Mouse (Mus musculus) midbrain, postnatal 0 days (tissue): ENCODE measurements around the gene Fbxo34. TPM values are rescaled to one million over a fixed set of nuclear protein-coding genes. Genes with fewer than 3 reads are reported as not detected.
A peak's percentile ranks its signal among the peaks of the same experiment; 100 is the strongest.

Experiments used
- ATAC-seq: fragments of 200-750 bp; cut with Nextera tagmentation; 2 replicates; pipeline ENCODE4 v1.8.0; 2017; ENCODE audit warnings: moderate number of reproducible peaks, mild to moderate bottlenecking, moderate TSS enrichment, moderate library complexity; ENCODE audit not compliant: low FRiP score
- DNase-seq: peaks from one replicate; pipeline ENCODE4 v3.0.0-alpha.2; 2015; ENCODE audit warnings: low spot score
- H3K27ac ChIP-seq: fragments of 300-500 bp; sonication (generic); 2 replicates; pipeline ENCODE4 v1.5.1; 2014; ENCODE audit warnings: low read depth, mild to moderate bottlenecking, low read length, mixed read lengths
- H3K27me3 ChIP-seq: fragments of 300-500 bp; sonication (generic); 2 replicates; pipeline ENCODE4 v1.6.1; 2014; ENCODE audit warnings: low read length, control low read depth, mixed read lengths; ENCODE audit not compliant: insufficient read depth
- H3K36me3 ChIP-seq: fragments of 300-500 bp; sonication (generic); 2 replicates; pipeline ENCODE4 v1.6.1; 2014; ENCODE audit warnings: low read length, control low read depth, mixed read lengths; ENCODE audit not compliant: insufficient read depth
- H3K4me1 ChIP-seq: fragments of 300-500 bp; sonication (generic); 2 replicates; pipeline ENCODE4 v1.6.1; 2014; ENCODE audit warnings: mild to moderate bottlenecking, control low read depth, antibody characterized with exemption, low read length, mixed read lengths; ENCODE audit not compliant: insufficient read depth
- H3K4me2 ChIP-seq: fragments of 300-500 bp; sonication (generic); 2 replicates; pipeline ENCODE4 v1.6.1; 2014; ENCODE audit warnings: low read depth, mild to moderate bottlenecking, low read length, mixed read lengths; ENCODE audit not compliant: poor library complexity, severe bottlenecking
- H3K4me3 ChIP-seq: fragments of 300-500 bp; sonication (generic); 2 replicates; pipeline ENCODE4 v1.5.1; 2014; ENCODE audit warnings: low read depth, mild to moderate bottlenecking, low read length, moderate library complexity
- H3K9ac ChIP-seq: fragments of 300-500 bp; sonication (generic); replicated peaks from 2 replicates; pipeline ENCODE4 v1.6.1; 2014; ENCODE audit warnings: mild to moderate bottlenecking, low read length, moderate library complexity, mixed read lengths; ENCODE audit not compliant: poor library complexity, severe bottlenecking
- H3K9me3 ChIP-seq: fragments of 300-500 bp; sonication (generic); 2 replicates; pipeline ENCODE4 v1.6.1; 2016; ENCODE audit warnings: low read length, control low read depth
- CTCF ChIP-seq: IDR thresholded peaks from 2 replicates; pipeline ENCODE4 v1.5.1; 2016; ENCODE audit warnings: antibody characterized with exemption, mild to moderate bottlenecking
- WGBS: fragments of 180-500 bp; shearing (Covaris S2); extraction: QIAGEN DNeasy Blood & Tissue Kit; methylation state at CpG from one replicate; pipeline ENCODE4 v1.1.7; 2014; 5-methylcytosine and 5-hydroxymethylcytosine counted together
- polyA plus RNA-seq: library from polyadenylated mRNA; unstranded; fragments of >200 nt; fragmentation: Nextera tagmentation; extraction: Ambion mirVana; gene quantifications from 2 replicates; pipeline ENCODE4 v1.2.1, GENCODE M21; 2015
- total RNA-seq: library from RNA; depleted of rRNA; stranded (reverse); fragments of >200 nt; gene quantifications from 2 replicates; pipeline ENCODE4 v1.2.3, GENCODE M21; 2014

Fbxo34 gene
- total and polyA plus RNA-seq, 2 experiments from 2014 or later, result 29.9 to 36.5 TPM

DNA sequence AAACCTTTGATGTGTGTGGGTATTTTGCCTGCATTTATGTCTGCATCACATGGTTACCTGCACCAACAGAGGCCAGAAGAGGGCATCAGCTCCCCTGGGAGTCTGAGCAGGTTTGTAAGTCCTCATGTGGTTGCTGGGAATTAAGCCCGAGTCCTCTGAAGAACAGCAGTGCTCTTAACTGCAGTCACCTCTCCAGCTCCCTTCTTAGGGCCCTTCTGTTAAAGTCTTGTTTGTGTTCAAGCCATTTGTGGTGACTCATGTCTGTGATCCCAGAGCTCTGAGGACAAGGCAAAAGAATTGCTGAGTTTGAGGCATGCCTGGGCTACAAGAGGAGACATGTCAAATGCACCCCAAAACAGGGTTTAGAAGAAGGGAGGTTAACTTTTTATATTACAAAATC lies 82.3 kb downstream of the Fbxo34 start:
- H3K27ac ChIP-seq, result no peak overlapping the region
- H3K27me3 ChIP-seq, result no peaks in the 10 kb centered on the region
- no peak for TF ChIP-seq CTCF
- H3K4me2 ChIP-seq, result no peak overlapping the region
- H3K4me3 ChIP-seq, result no peak overlapping the region
- no peak overlapping the region for H3K9ac ChIP-seq
- WGBS, result 61% methylated on average over 1 of the region's 1 CpGs
- no peaks in the 10 kb centered on the region for H3K4me1 ChIP-seq
- no peak for ATAC-seq
- no peaks in the 10 kb centered on the region for H3K9me3 ChIP-seq
- DNase-seq, result no peak
- no peaks in the 10 kb centered on the region for H3K36me3 ChIP-seq

DNA sequence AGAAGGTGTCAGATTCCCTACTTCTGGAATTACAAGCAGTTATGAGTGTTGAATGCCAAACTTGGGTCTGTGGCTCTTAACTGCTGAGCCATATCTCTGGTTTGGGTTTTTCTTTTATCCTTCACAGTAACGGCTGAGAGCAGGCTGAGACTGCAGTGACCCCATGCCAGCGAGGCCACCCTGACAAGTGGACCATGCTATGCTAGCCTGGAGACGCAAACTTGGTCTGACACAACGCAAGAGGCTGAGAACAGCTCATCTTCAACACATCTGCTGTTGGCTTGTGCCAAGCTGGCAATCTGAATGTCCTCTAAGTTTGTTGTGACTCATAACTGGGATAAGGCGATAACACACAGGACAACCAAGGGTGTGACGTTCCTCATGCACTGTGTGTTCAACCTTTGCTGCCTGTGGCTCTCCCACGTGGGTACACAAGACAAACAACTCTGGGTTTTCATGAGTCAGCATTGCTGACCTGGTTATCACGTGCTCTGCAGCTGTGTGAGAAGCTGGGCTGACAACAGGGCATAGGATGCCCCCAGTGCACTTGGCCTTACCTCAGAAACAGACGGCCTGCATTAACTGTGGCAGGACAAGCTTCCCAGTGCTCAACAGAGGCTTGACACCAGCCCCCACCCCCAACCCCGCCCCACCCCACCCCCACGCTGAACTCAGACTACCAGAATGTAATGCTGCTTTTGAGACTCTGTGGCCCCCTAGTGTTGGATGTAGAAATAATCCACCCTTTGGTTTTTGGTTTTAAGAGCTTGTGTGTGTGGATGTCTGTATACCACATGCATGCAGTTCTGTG lies 83.3 kb downstream of the Fbxo34 start:
- no peak overlapping the region for H3K4me2 ChIP-seq
- H3K9ac ChIP-seq, result no peak overlapping the region
- H3K4me1 ChIP-seq, result no peaks in the 10 kb centered on the region
- no peak overlapping the region for H3K4me3 ChIP-seq
- DNase-seq (peak; percentile 71), ATAC-seq (peak; percentile 53; the same call in 1 of the 2 replicates)
- TF ChIP-seq CTCF, result peak; percentile 68
- H3K27me3 ChIP-seq, result no peaks in the 10 kb centered on the region
- no peaks in the 10 kb centered on the region for H3K36me3 ChIP-seq
- WGBS, result 48% methylated on average over 11 of the region's 11 CpGs
- H3K27ac ChIP-seq, result no peak overlapping the region
- no peaks in the 10 kb centered on the region for H3K9me3 ChIP-seq

DNA sequence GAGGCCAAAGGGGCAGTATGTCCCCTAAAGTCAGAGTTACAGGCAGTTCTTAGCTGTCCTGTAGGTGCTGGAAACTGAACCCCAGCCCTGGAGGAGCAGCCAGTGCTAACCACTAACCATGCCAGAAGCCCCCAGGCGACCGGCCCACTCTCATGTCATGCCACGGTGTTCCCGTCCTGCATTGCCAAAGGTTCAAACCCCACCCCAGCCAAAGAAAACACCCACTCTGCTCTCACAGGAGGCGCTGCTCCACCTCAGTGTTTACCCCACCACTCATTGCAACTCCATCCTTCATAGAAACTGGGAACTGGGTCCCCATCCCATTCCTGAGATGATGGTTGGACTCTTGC lies 83.9 kb downstream of the Fbxo34 start:
- Histone ChIP-seq H3K36me3 (no peaks in the 10 kb centered on the region), H3K27me3 (no peaks in the 10 kb centered on the region), H3K4me3 (no peak overlapping the region), H3K4me1 (no peaks in the 10 kb centered on the region), H3K4me2 (no peak overlapping the region), H3K9ac (no peak overlapping the region), H3K27ac (no peak overlapping the region), H3K9me3 (no peaks in the 10 kb centered on the region)
- ATAC-seq (peak; percentile 38; the same call in 1 of the 2 replicates), DNase-seq (no peak)
- no peak for TF ChIP-seq CTCF
- WGBS, result 91% methylated on average over 5 of the region's 5 CpGs

DNA sequence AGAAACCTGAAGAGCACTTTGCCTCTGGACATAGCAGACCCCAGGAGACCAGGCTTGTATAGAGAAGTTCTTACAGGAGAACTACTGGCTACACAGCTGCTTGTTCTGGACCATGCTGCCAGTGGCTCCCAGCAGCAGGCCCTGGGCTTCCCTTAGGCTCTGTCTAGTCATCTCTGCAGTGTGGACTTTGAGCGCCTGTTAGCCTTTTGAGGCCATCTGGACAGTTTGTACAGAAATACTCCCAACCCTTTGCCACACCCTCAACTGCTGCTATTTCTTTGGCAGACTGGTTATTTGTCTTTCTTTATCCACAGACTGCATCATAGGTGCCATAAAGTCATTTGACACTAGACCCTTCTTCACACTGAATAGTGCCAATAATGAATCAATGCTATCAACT lies 84.9 kb downstream of the Fbxo34 start:
- no peak for TF ChIP-seq CTCF
- H3K4me2 ChIP-seq, result no peak overlapping the region
- WGBS, result 94% methylated on average over 1 of the region's 1 CpGs
- no peak overlapping the region for H3K4me3 ChIP-seq
- no peaks in the 10 kb centered on the region for H3K27me3 ChIP-seq
- DNase-seq (no peak), ATAC-seq (no peak)
- no peaks in the 10 kb centered on the region for H3K4me1 ChIP-seq
- H3K36me3 ChIP-seq, result no peaks in the 10 kb centered on the region; the same call in 1 of the 2 replicates
- H3K9ac ChIP-seq, result no peak overlapping the region
- no peaks in the 10 kb centered on the region for H3K9me3 ChIP-seq
- no peak overlapping the region for H3K27ac ChIP-seq

DNA sequence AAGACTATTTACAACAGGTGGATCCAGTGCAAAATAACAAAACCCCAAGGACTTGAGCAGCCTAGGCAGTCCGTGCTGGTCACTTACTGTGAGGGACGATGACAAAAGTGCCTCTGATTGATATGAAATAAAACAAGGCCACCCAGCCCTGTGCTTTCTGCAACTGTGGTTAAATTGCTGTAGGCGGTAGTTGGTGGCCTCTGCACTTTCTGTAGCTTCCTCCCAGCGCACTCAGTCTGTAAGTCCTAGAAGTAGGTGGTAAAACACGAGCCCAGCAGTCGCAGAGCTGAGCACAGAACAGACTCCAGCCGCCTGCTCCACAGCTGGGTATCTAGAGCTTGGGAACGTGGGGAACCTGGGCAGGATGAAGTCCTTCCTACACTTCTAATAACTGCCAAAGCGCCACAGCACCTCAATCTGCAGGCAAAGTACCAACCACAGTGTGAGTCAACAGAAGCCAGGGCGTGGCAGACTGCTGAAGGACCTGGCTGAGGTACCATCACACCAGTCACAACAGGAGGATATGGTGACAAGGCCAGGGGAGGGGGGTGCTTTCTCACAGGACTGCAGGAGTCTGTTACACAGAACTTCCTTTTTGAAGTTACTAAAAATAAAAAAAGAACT lies 91.2 kb downstream of the Fbxo34 start:
- WGBS, result 95% methylated on average over 10 of the region's 10 CpGs
- no peak overlapping the region for H3K4me3 ChIP-seq
- no peak for TF ChIP-seq CTCF
- ATAC-seq (no peak), DNase-seq (no peak)
- no peaks in the 10 kb centered on the region for H3K9me3 ChIP-seq
- H3K4me1 ChIP-seq, result no peaks in the 10 kb centered on the region
- H3K4me2 ChIP-seq, result no peak overlapping the region
- no peak overlapping the region for H3K27ac ChIP-seq
- H3K36me3 ChIP-seq, result peaks cover 37% of the 10 kb centered on the region
- no peaks in the 10 kb centered on the region for H3K27me3 ChIP-seq
- no peak overlapping the region for H3K9ac ChIP-seq

DNA sequence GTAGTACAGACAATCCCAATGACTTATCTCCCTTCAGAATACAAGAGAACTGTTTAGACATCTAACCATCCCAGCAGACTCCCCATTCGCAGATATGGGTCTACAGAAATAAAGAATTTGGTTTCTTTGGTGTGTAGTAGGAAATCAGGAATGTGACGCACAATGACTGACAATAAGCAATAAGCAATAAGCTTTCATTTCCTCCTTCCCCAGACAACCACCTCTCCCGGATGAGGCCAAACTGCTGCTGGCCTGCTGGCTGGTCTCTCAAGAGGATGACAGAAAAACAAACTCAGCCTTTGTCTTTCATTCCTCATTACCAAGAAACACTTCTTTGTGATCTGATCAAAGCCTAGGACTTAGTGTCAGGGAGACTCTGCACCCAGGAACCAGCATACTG lies 92.1 kb downstream of the Fbxo34 start:
- H3K9me3 ChIP-seq, result no peaks in the 10 kb centered on the region
- H3K9ac ChIP-seq, result no peak overlapping the region
- no peak for DNase-seq
- no peak overlapping the region for H3K4me3 ChIP-seq
- no peak for TF ChIP-seq CTCF
- no peak overlapping the region for H3K4me2 ChIP-seq
- no peak for ATAC-seq
- no peaks in the 10 kb centered on the region for H3K4me1 ChIP-seq
- H3K36me3 ChIP-seq, result peaks cover 46% of the 10 kb centered on the region
- WGBS, result 93% methylated on average over 3 of the region's 3 CpGs
- H3K27me3 ChIP-seq, result no peaks in the 10 kb centered on the region
- H3K27ac ChIP-seq, result no peak overlapping the region
